Mouse (Mus musculus): Measurements from ENCODE around the gene Tifa. TPM values are rescaled to one million over a fixed set of nuclear protein-coding genes. Genes with fewer than 3 reads are reported as not detected.

Tifa gene
- total RNA-seq, 1 experiment = not detected

DNA sequence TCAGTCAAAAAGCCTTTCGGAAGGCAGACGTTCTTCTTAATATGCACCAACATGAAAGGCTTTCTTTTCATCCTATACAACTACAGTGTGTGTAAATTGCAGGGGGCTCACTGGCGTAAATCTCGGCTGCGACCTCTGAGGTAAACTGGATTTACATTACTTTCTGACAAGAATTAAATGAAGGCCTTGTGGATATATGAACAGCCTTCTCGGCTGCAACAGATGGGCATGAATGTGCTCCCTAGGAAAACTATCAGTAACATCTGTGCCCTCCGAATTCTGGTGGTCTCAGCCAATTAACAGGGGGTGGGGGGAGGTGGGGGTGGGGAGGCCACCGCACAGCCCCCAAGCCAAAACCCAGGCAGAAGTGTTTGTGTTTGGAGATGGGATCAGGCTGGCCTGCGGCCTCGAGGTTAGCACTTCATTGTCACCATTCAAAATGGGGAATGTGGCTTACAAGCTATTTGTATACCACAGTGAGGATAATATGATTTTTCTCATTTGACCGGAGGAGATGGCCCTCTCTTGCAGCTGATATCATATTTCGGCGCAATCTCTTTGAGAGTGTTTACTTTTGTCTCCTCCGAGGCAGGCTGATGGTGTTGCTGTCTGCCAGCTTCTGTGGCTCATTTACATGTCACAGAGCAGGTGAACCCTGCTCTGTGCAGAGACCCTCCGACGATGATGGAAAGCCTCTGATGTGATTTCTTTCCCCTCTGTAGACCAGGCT, 43.5 kb upstream of the Tifa start:
- in situ Hi-C loops (cut with MboI; ENCODE audit: low sequenced_read_pairs in 2 of 2, unreplicated experiment in 2 of 2) = no loop called here
- H3K4me1 ChIP-seq (ENCODE audit: control insufficient read depth in 2 of 2, insufficient read depth in 2 of 2, low read length in 2 of 2, poor library complexity in 1 of 2) = no peaks in the 10 kb centered on the region
- no peak overlapping the region for H3K4me3 ChIP-seq (ENCODE audit: insufficient read depth in 1 of 2, low read depth in 1 of 2, low read length in 2 of 2, poor library complexity in 1 of 2, severe bottlenecking in 1 of 2)
- no peak for DNase-seq (ENCODE audit: low read depth, low spot score)
- H3K9ac ChIP-seq (ENCODE audit: insufficient read depth, low read depth, low read length, poor library complexity, severe bottlenecking) = no peak overlapping the region
- no peak for TF ChIP-seq ZNF384 (IDR thresholded peaks at IDR 0.05; ENCODE audit: low read depth, low read length)
- no peak for TF ChIP-seq HCFC1 (IDR thresholded peaks at IDR 0.05; ENCODE audit: borderline replicate concordance, insufficient read depth, low read length)
- no peak for TF ChIP-seq MAFK (IDR thresholded peaks at IDR 0.05; ENCODE audit: insufficient read depth, low read depth, low read length)
- TF ChIP-seq ZC3H11A (IDR thresholded peaks at IDR 0.05; ENCODE audit: borderline replicate concordance, low read depth, low read length) = no peak
- TF ChIP-seq CHD2 (IDR thresholded peaks at IDR 0.05; ENCODE audit: low read depth, low read length) = no peak
- H3K27ac ChIP-seq (ENCODE audit: insufficient read depth, low read depth, low read length, poor library complexity, severe bottlenecking) = no peak overlapping the region
- no peaks in the 10 kb centered on the region for H3K9me3 ChIP-seq (ENCODE audit: control insufficient read depth, insufficient read depth, low read depth, low read length)
- no peaks in the 10 kb centered on the region for H3K36me3 ChIP-seq (ENCODE audit: control insufficient read depth, insufficient read depth, low read length, poor library complexity, severe bottlenecking)

DNA sequence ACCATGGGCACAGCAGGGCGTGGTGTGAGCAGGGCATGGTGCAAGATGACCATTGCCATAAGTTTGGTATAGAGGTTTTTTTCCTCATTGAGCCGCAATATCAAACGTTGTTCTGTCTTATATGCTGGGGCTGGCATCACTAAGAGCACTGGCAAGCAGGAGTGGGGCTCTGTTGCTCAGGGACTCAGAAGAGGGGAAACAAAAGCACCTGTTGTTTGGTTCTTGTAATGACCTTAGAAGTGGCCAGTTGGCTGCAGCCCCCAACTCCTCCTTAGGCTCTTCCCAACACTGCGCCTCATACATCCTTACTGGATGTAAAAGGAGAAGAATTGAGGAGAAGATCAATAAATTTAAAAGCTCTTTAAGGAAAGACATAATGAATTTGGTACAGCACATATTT, 41.0 kb upstream of the Tifa start:
- H3K9me3 ChIP-seq (ENCODE audit: control insufficient read depth, insufficient read depth, low read depth, low read length) = no peaks in the 10 kb centered on the region
- no peak overlapping the region for H3K4me3 ChIP-seq (ENCODE audit: insufficient read depth in 1 of 2, low read depth in 1 of 2, low read length in 2 of 2, poor library complexity in 1 of 2, severe bottlenecking in 1 of 2)
- in situ Hi-C loops (cut with MboI; ENCODE audit: low sequenced_read_pairs in 2 of 2, unreplicated experiment in 2 of 2) = no loop called here
- TF ChIP-seq ZNF384 (IDR thresholded peaks at IDR 0.05; ENCODE audit: low read depth, low read length) = no peak
- TF ChIP-seq ZC3H11A (IDR thresholded peaks at IDR 0.05; ENCODE audit: borderline replicate concordance, low read depth, low read length) = no peak
- no peak for TF ChIP-seq CHD2 (IDR thresholded peaks at IDR 0.05; ENCODE audit: low read depth, low read length)
- TF ChIP-seq HCFC1 (IDR thresholded peaks at IDR 0.05; ENCODE audit: borderline replicate concordance, insufficient read depth, low read length) = no peak
- TF ChIP-seq MAFK (IDR thresholded peaks at IDR 0.05; ENCODE audit: insufficient read depth, low read depth, low read length) = no peak
- H3K9ac ChIP-seq (ENCODE audit: insufficient read depth, low read depth, low read length, poor library complexity, severe bottlenecking) = no peak overlapping the region
- H3K36me3 ChIP-seq (ENCODE audit: control insufficient read depth, insufficient read depth, low read length, poor library complexity, severe bottlenecking) = no peaks in the 10 kb centered on the region
- no peak for DNase-seq (ENCODE audit: low read depth, low spot score)
- no peaks in the 10 kb centered on the region for H3K4me1 ChIP-seq (ENCODE audit: control insufficient read depth in 2 of 2, insufficient read depth in 2 of 2, low read length in 2 of 2, poor library complexity in 1 of 2)
- no peak overlapping the region for H3K27ac ChIP-seq (ENCODE audit: insufficient read depth, low read depth, low read length, poor library complexity, severe bottlenecking)

DNA sequence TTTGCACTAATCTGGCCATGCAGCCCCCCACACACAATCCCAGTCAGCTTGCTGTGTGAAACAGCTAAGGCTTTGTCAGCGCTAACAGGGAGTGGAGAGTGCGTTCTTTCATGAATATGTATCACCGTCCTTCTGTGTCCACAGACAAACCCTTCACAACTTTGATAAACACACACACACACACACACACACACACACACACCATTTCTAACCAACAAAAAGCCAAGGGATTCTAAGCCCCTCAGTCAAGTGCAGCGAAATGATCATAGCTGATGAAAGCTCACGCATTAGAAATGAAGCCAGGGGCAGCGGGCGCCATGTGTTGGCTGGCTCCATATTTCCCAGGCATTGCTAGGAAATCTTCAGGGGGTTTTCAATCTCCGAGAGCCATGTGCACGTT, 40.3 kb upstream of the Tifa start:
- H3K9ac ChIP-seq (ENCODE audit: insufficient read depth, low read depth, low read length, poor library complexity, severe bottlenecking) = no peak overlapping the region
- no peak for DNase-seq (ENCODE audit: low read depth, low spot score)
- H3K4me1 ChIP-seq (ENCODE audit: control insufficient read depth in 2 of 2, insufficient read depth in 2 of 2, low read length in 2 of 2, poor library complexity in 1 of 2) = no peaks in the 10 kb centered on the region
- H3K9me3 ChIP-seq (ENCODE audit: control insufficient read depth, insufficient read depth, low read depth, low read length) = no peaks in the 10 kb centered on the region
- in situ Hi-C loops (cut with MboI; ENCODE audit: low sequenced_read_pairs in 2 of 2, unreplicated experiment in 2 of 2) = no loop called here
- TF ChIP-seq HCFC1 (IDR thresholded peaks at IDR 0.05; ENCODE audit: borderline replicate concordance, insufficient read depth, low read length) (no peak), MAFK (IDR thresholded peaks at IDR 0.05; ENCODE audit: insufficient read depth, low read depth, low read length) (no peak), ZC3H11A (IDR thresholded peaks at IDR 0.05; ENCODE audit: borderline replicate concordance, low read depth, low read length) (no peak), CHD2 (IDR thresholded peaks at IDR 0.05; ENCODE audit: low read depth, low read length) (no peak), ZNF384 (IDR thresholded peaks at IDR 0.05; ENCODE audit: low read depth, low read length) (no peak)
- no peak overlapping the region for H3K27ac ChIP-seq (ENCODE audit: insufficient read depth, low read depth, low read length, poor library complexity, severe bottlenecking)
- H3K36me3 ChIP-seq (ENCODE audit: control insufficient read depth, insufficient read depth, low read length, poor library complexity, severe bottlenecking) = no peaks in the 10 kb centered on the region
- H3K4me3 ChIP-seq (ENCODE audit: insufficient read depth in 1 of 2, low read depth in 1 of 2, low read length in 2 of 2, poor library complexity in 1 of 2, severe bottlenecking in 1 of 2) = no peak overlapping the region

GRCm38 (mm10) chr3:127749981-127750562, 39.5 kb upstream of the Tifa start:
- DNase-seq (ENCODE audit: low read depth, low spot score) = no peak
- no peak overlapping the region for H3K27ac ChIP-seq (ENCODE audit: insufficient read depth, low read depth, low read length, poor library complexity, severe bottlenecking)

More at GRCm38 (mm10) chr3:127749981-127750562, 39.5 kb upstream of the Tifa start:
- Histone ChIP-seq H3K9ac (ENCODE audit: insufficient read depth, low read depth, low read length, poor library complexity, severe bottlenecking) (no peak overlapping the region), H3K36me3 (ENCODE audit: control insufficient read depth, insufficient read depth, low read length, poor library complexity, severe bottlenecking) (no peaks in the 10 kb centered on the region), H3K9me3 (ENCODE audit: control insufficient read depth, insufficient read depth, low read depth, low read length) (no peaks in the 10 kb centered on the region), H3K4me1 (ENCODE audit: control insufficient read depth in 2 of 2, insufficient read depth in 2 of 2, low read length in 2 of 2, poor library complexity in 1 of 2) (no peaks in the 10 kb centered on the region), H3K4me3 (ENCODE audit: insufficient read depth in 1 of 2, low read depth in 1 of 2, low read length in 2 of 2, poor library complexity in 1 of 2, severe bottlenecking in 1 of 2) (no peak overlapping the region)
- in situ Hi-C loops (cut with MboI; ENCODE audit: low sequenced_read_pairs in 2 of 2, unreplicated experiment in 2 of 2) = loop anchor here in 1 of 2 experiments (25.0 kb wide), 1 partner anchor 113 kb away; the partner anchor contains the start of gene Neurog2
- TF ChIP-seq CHD2 (IDR thresholded peaks at IDR 0.05; ENCODE audit: low read depth, low read length) = no peak
- TF ChIP-seq HCFC1 (IDR thresholded peaks at IDR 0.05; ENCODE audit: borderline replicate concordance, insufficient read depth, low read length) = no peak

Measured in ES-E14 (cell line).